Mouse (Mus musculus): Measurements from ENCODE around the gene Ezh1. TPM values are rescaled to one million over a fixed set of nuclear protein-coding genes. Genes with fewer than 3 reads are reported as not detected.
A peak's percentile ranks its signal among the peaks of the same experiment; 100 is the strongest.

Gene Ezh1
- polyA plus RNA-seq, 1 experiment from 2014 or later = 17.1 TPM

DNA sequence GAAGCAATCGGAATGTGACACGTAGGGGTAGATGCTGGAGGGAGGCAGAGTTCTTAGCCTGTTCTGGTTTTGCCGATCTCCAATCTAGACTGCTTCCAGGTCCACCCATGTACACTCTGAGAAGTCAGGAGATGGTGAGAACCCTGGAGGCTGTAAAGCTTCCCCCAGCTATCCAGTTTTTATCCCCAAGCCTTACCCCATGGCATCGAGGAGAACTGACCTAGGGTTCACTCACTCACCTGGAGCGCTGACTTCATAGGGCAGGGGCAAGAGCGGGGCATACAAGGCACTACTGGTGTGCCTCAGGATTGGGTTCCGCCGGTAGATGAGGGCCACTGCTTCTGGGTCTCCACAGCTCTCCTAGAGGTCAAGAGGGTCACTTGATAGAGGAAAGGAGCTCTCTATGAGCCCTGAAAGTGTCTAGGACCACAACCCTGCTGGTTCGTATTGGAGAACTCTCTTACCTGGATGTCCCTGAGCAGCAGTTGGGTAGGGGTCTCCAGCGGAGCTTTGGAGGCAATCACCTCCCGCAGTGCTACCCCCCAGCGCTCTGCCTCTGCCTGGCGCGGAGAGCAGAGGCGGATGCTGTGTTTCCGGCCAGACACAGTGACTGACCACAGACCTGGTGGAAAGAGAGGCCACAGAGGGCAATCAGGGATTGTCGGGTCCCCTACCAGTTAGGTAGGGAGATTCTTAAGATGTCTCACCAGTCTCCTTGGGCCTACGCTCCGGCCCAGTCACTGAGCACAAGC lies 58.9 kb downstream of the Ezh1 start:
- 80% methylated on average over 19 of the region's 19 CpGs for WGBS
- peaks cover 17% of the 10 kb centered on the region; the same call in 1 of the 2 replicates for H3K4me1 ChIP-seq (ENCODE audit: insufficient read depth, low read depth, low read length)
- H3K27me3 ChIP-seq (replicated peaks; ENCODE audit: insufficient read depth, low read length) = no peaks in the 10 kb centered on the region; the same call in 1 of the 2 replicates
- H3K27ac ChIP-seq (ENCODE audit: low read length) = no peak overlapping the region
- no peak overlapping the region for H3K9ac ChIP-seq (replicated peaks; ENCODE audit: low read depth)
- H3K36me3 ChIP-seq (ENCODE audit: insufficient read depth, low read length) = peaks cover 20% of the 10 kb centered on the region
- H3K4me2 ChIP-seq (replicated peaks; ENCODE audit: low read depth, low read length) = no peak overlapping the region
- no peak for ATAC-seq
- H3K4me3 ChIP-seq (ENCODE audit: low read depth, low read length) = no peak overlapping the region
- no peak for TF ChIP-seq EP300 (IDR thresholded peaks at IDR 0.05)
- no peak for TF ChIP-seq CTCF (IDR thresholded peaks at IDR 0.05)
- H3K9me3 ChIP-seq (ENCODE audit: low read length) = no peaks in the 10 kb centered on the region
- no peak for DNase-seq (ENCODE audit: low spot score)

DNA sequence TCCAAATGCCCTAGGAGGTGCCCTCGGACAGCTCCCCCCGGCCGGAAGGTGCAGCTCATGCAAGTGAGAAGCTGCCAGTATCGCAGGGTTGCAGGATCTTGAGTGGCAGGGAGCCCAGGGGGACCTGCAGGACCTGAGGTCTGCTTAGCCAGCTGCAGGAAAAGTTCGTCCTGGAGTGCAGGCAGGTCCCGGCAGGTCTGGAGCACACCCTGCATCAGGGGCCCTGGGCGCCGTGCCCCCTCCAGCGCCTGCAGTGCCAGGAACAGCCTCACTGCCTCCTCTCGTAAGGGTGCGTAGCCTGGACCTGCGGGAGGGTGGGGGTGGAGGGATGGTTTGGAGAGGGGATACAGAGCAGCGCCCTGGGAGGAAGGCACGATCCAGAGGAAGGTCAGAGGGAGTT lies 59.9 kb downstream of the Ezh1 start:
- Histone ChIP-seq H3K36me3 (ENCODE audit: insufficient read depth, low read length) (peaks cover 23% of the 10 kb centered on the region), H3K4me1 (ENCODE audit: insufficient read depth, low read depth, low read length) (peaks cover 14% of the 10 kb centered on the region; the same call in 1 of the 2 replicates)
- ATAC-seq = no peak

DNA sequence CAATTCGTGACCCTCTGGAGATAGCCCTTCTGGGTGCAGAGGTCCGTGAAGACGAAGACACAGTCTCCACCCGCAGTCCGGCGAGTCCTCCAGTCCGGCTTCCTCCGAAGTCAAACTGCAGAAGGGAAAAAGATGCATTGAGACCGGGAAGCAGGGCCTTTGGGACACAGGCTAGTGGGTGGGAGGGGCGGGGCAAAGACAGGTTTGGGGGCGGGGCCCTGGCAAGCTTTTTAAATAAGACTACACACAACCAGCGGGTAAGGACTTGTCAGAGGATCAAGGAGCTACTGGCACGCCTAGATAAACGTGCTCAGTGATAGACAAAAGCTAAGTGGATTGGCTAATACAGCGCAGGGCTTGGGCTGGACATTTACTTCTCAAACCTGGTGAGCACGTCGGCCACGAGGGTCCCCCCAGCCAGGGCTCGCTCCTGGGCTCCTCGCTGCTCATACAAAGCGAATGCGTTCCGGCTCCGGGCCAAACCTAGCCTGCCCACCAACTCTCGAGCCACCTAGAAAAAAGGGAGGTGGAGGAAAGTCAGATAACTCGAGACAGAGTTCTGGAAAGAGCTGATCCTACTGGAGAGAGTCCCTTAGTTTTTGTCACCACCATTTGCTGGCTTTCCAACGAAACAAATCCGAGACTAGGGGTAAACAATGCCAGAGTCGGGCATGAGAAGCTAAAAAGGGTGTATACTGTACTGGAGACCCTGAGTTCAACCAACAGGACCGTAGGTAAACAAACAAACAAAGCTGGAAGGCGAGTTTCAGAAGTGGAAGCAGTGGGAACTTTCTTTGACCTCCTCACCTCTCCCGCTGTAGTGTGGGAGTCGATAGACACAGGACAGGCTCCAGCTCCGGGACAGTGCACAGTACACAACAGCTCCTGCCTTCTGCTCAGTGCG lies 61.3 kb downstream of the Ezh1 start:
- no peaks in the 10 kb centered on the region; the same call in 1 of the 2 replicates for H3K27me3 ChIP-seq (replicated peaks; ENCODE audit: insufficient read depth, low read length)
- TF ChIP-seq CTCF (IDR thresholded peaks at IDR 0.05) (no peak), EP300 (IDR thresholded peaks at IDR 0.05) (no peak)
- DNase-seq (ENCODE audit: low spot score) = peak; percentile 73
- WGBS = 42% methylated on average over 35 of the region's 35 CpGs
- H3K36me3 ChIP-seq (ENCODE audit: insufficient read depth, low read length) = peaks cover 23% of the 10 kb centered on the region
- no peaks in the 10 kb centered on the region for H3K9me3 ChIP-seq (ENCODE audit: low read length)
- no peak overlapping the region for H3K4me3 ChIP-seq (ENCODE audit: low read depth, low read length)
- ATAC-seq = peak; percentile 44
- peaks cover 14% of the 10 kb centered on the region; the same call in 1 of the 2 replicates for H3K4me1 ChIP-seq (ENCODE audit: insufficient read depth, low read depth, low read length)
- H3K4me2 ChIP-seq (replicated peaks; ENCODE audit: low read depth, low read length) = no peak overlapping the region
- no peak overlapping the region for H3K9ac ChIP-seq (replicated peaks; ENCODE audit: low read depth)
- no peak overlapping the region for H3K27ac ChIP-seq (ENCODE audit: low read length)

More for the DNA sequence above, 59.9 kb downstream of the Ezh1 start:
- no peak for TF ChIP-seq CTCF (IDR thresholded peaks at IDR 0.05)
- no peak for TF ChIP-seq EP300 (IDR thresholded peaks at IDR 0.05)
- Histone ChIP-seq H3K4me3 (ENCODE audit: low read depth, low read length) (no peak overlapping the region), H3K27ac (ENCODE audit: low read length) (no peak overlapping the region), H3K9ac (replicated peaks; ENCODE audit: low read depth) (no peak overlapping the region), H3K27me3 (replicated peaks; ENCODE audit: insufficient read depth, low read length) (no peaks in the 10 kb centered on the region; the same call in 1 of the 2 replicates), H3K4me2 (replicated peaks; ENCODE audit: low read depth, low read length) (no peak overlapping the region), H3K9me3 (ENCODE audit: low read length) (no peaks in the 10 kb centered on the region)
- no peak for DNase-seq (ENCODE audit: low spot score)
- WGBS = 79% methylated on average over 14 of the region's 14 CpGs

DNA sequence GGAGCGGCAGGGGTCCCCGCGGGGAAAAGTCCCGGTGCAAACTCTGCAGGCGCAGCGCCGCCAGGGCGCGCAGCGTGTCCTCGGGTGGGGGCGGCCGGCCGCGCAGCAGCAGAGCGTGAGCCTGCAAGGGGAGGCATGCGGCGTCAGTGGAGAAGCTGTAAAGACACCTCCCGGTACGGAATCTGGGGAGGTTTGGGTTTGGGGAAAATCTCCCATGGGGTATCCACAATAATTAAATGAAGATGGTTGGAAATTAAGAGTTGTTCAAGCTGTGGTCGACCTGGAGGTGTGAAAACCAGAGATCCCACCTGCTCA lies 62.0 kb downstream of the Ezh1 start:
- no peak for DNase-seq (ENCODE audit: low spot score)
- H3K4me2 ChIP-seq (replicated peaks; ENCODE audit: low read depth, low read length) = no peak overlapping the region
- H3K27me3 ChIP-seq (replicated peaks; ENCODE audit: insufficient read depth, low read length) = no peaks in the 10 kb centered on the region; the same call in 1 of the 2 replicates
- TF ChIP-seq CTCF (IDR thresholded peaks at IDR 0.05) = no peak
- H3K4me1 ChIP-seq (ENCODE audit: insufficient read depth, low read depth, low read length) = peaks cover 12% of the 10 kb centered on the region; the same call in 1 of the 2 replicates
- ATAC-seq = no peak
- 42% methylated on average over 21 of the region's 21 CpGs for WGBS
- no peaks in the 10 kb centered on the region for H3K9me3 ChIP-seq (ENCODE audit: low read length)
- H3K36me3 ChIP-seq (ENCODE audit: insufficient read depth, low read length) = peaks cover 23% of the 10 kb centered on the region
- no peak overlapping the region for H3K9ac ChIP-seq (replicated peaks; ENCODE audit: low read depth)
- H3K27ac ChIP-seq (ENCODE audit: low read length) = no peak overlapping the region
- no peak overlapping the region for H3K4me3 ChIP-seq (ENCODE audit: low read depth, low read length)

DNA sequence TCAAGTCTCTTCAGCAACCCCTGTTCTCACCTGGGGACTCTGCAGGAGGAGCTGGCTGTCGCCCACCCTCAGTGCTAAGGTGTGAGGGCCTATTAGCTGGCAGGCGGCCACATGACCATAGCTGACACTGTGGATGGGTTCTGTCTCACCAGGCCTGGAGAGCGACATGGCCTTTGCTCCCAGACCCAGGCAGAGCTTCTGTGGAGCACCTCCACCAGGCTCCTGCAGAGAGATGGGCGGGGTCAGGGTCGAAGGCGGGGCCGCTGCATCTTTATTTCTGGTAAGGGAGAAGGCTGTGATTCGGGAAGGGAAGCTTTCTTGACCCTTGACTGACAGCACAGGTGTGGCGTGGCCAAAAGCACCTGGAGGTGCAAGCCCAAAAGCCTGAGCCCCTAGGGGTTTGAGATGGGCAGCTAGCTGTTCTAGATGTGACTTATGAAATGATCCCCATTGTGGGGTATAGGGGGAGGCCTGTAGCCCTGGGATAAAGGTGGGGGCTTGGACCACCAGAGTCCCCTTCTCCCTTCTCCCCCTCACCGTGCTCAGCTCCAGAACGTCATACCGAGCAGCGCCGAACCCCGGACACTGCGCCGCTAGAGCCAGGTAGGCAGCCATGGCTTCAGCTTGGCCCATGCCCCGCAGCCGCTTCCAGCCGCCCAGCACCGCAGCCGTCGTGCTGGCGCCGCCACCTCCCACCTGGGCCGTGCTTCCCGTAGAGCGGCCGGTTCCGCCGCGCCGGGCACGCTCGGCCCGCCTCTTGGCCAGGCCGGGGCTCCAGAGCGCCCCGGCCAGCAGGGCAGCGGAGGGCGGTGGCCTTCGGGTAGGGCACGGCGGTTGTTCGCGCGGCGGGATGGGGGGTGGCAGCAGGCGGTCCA lies 62.5 kb downstream of the Ezh1 start:
- ATAC-seq = no peak
- H3K9ac ChIP-seq (replicated peaks; ENCODE audit: low read depth) = no peak overlapping the region
- H3K36me3 ChIP-seq (ENCODE audit: insufficient read depth, low read length) = peaks cover 23% of the 10 kb centered on the region

More for the DNA sequence above, 62.5 kb downstream of the Ezh1 start:
- TF ChIP-seq CTCF (IDR thresholded peaks at IDR 0.05) (no peak), EP300 (IDR thresholded peaks at IDR 0.05) (no peak)
- H3K4me2 ChIP-seq (replicated peaks; ENCODE audit: low read depth, low read length) = no peak overlapping the region
- no peaks in the 10 kb centered on the region; the same call in 1 of the 2 replicates for H3K27me3 ChIP-seq (replicated peaks; ENCODE audit: insufficient read depth, low read length)
- WGBS = 60% methylated on average over 49 of the region's 49 CpGs
- H3K9me3 ChIP-seq (ENCODE audit: low read length) = no peaks in the 10 kb centered on the region
- H3K27ac ChIP-seq (ENCODE audit: low read length) = no peak overlapping the region; the same call in 1 of the 2 replicates
- no peak for DNase-seq (ENCODE audit: low spot score)
- peaks cover 6% of the 10 kb centered on the region; the same call in 1 of the 2 replicates for H3K4me1 ChIP-seq (ENCODE audit: insufficient read depth, low read depth, low read length)
- no peak overlapping the region for H3K4me3 ChIP-seq (ENCODE audit: low read depth, low read length)

Measured in lung, postnatal 0 days (tissue).